13 mouse cellular contexts compared by ENCODE assay signal in genomic region chr5:122938676-122939075, GRCm38 (mm10). TPM values are rescaled to one million over a fixed set of nuclear protein-coding genes. Genes with fewer than 3 reads are reported as not detected.
DNase-seq lines count a peak whose midpoint lies in the region; ATAC-seq and TF ChIP-seq lines count a peak whose summit lies in the region.
"Had no signal": no experiment of that assay in that cellular context is flagged by ENCODE, and none has a peak within 500 bp of the region (broad histone marks: within the 10 kb centered on the region; RNA-seq: fewer than 3 reads in every experiment).

No protein-coding gene starts in this region.

- H3K36me3 ChIP-seq in forebrain, embryonic 10.5 days (replicated peaks), result peaks cover 73% of the 10 kb centered on the region
- peaks cover 34% of the 10 kb centered on the region for H3K36me3 ChIP-seq in forebrain, embryonic 13.5 days (ENCODE audit: poor library complexity, severe bottlenecking)
- H3K36me3 ChIP-seq in stomach, embryonic 16.5 days (ENCODE audit: control insufficient read depth, insufficient read depth, low read length), result no peaks in the 10 kb centered on the region
- H3K36me3 ChIP-seq in stomach, postnatal 0 days (ENCODE audit: control insufficient read depth, insufficient read depth, low read length), result no peaks in the 10 kb centered on the region; the same call in 1 of the 2 replicates
- H3K36me3 ChIP-seq: embryonic facial prominence, embryonic 15.5 days had no signal

- H3K4me3 ChIP-seq in forebrain, embryonic 10.5 days, result no peak overlapping the region
- no peak overlapping the region for H3K4me3 ChIP-seq in forebrain, embryonic 13.5 days
- H3K4me3 ChIP-seq in stomach, embryonic 16.5 days (replicated peaks; ENCODE audit: low read length), result no peak overlapping the region
- H3K4me3 ChIP-seq in stomach, postnatal 0 days (ENCODE audit: low read depth, low read length), result no peak overlapping the region
- H3K4me3 ChIP-seq: embryonic facial prominence, embryonic 15.5 days; limb, embryonic 12.5 days had no signal

- H3K4me2 ChIP-seq in forebrain, embryonic 13.5 days, result no peak overlapping the region
- H3K4me2 ChIP-seq in stomach, embryonic 16.5 days (ENCODE audit: low read depth, low read length), result no peak overlapping the region
- no peak overlapping the region for H3K4me2 ChIP-seq in stomach, postnatal 0 days (replicated peaks; ENCODE audit: low read depth)
- H3K4me2 ChIP-seq: embryonic facial prominence, embryonic 15.5 days; limb, embryonic 12.5 days had no signal

- no peak for DNase-seq in forebrain, embryonic 10.5 days (ENCODE audit: extremely low spot score, low spot score)
- DNase-seq in kidney, adult 18-20 months, result peak; percentile 69
- DNase-seq in kidney, postnatal 4 days, result no peak
- DNase-seq in stomach, postnatal 0 days (ENCODE audit: low spot score), result no peak
- no peak for DNase-seq in Muller cell, postnatal 12 days (ENCODE audit: inconsistent ontology term)
- DNase-seq in yolk sac, embryonic 10.5 days (ENCODE audit: low spot score), result no peak
- DNase-seq: adrenal gland, postnatal 25 days; forebrain, postnatal 0 days; thymus, postnatal 36 days had no signal

- H3K9me3 ChIP-seq in forebrain, embryonic 10.5 days, result no peaks in the 10 kb centered on the region
- no peaks in the 10 kb centered on the region for H3K9me3 ChIP-seq in forebrain, embryonic 13.5 days (replicated peaks)
- H3K9me3 ChIP-seq in stomach, embryonic 16.5 days (replicated peaks; ENCODE audit: control insufficient read depth, low read length), result no peaks in the 10 kb centered on the region
- no peaks in the 10 kb centered on the region for H3K9me3 ChIP-seq in stomach, postnatal 0 days (ENCODE audit: control insufficient read depth, low read length)
- H3K9me3 ChIP-seq: embryonic facial prominence, embryonic 15.5 days; limb, embryonic 12.5 days had no signal

- no peak for TF ChIP-seq EP300 in stomach, postnatal 0 days (optimal IDR thresholded peaks at IDR 0.05)

- 0 out of 2 replicates have a peak overlapping the region, but pooled peaks have one; percentile 6 for H3K27ac ChIP-seq in forebrain, embryonic 10.5 days
- H3K27ac ChIP-seq in forebrain, embryonic 13.5 days, result no peak overlapping the region
- no peak overlapping the region for H3K27ac ChIP-seq in stomach, embryonic 16.5 days (ENCODE audit: low read length)
- H3K27ac ChIP-seq in stomach, postnatal 0 days (replicated peaks), result no peak overlapping the region
- H3K27ac ChIP-seq: embryonic facial prominence, embryonic 15.5 days had no signal

- H3K27me3 ChIP-seq in forebrain, embryonic 10.5 days (ENCODE audit: poor library complexity, severe bottlenecking), result no peaks in the 10 kb centered on the region
- no peaks in the 10 kb centered on the region for H3K27me3 ChIP-seq in forebrain, embryonic 13.5 days
- H3K27me3 ChIP-seq in stomach, embryonic 16.5 days (ENCODE audit: control insufficient read depth, insufficient read depth, low read length), result no peaks in the 10 kb centered on the region
- H3K27me3 ChIP-seq in stomach, postnatal 0 days (ENCODE audit: control insufficient read depth, insufficient read depth, low read length), result no peaks in the 10 kb centered on the region
- H3K27me3 ChIP-seq: embryonic facial prominence, embryonic 15.5 days; limb, embryonic 12.5 days had no signal

- WGBS in forebrain, embryonic 10.5 days, result 97% methylated on average over 3 of the region's 3 CpGs
- WGBS in forebrain, embryonic 13.5 days, result 81% methylated on average over 3 of the region's 3 CpGs
- 73% methylated on average over 3 of the region's 3 CpGs for WGBS in stomach, embryonic 16.5 days
- 57% methylated on average over 3 of the region's 3 CpGs for WGBS in stomach, postnatal 0 days

- no peak for TF ChIP-seq CTCF in stomach, postnatal 0 days (IDR thresholded peaks at IDR 0.05; ENCODE audit: low read depth)

- no peak overlapping the region for H3K9ac ChIP-seq in forebrain, embryonic 13.5 days
- H3K9ac ChIP-seq in stomach, embryonic 16.5 days (ENCODE audit: low read length), result no peak overlapping the region
- no peak overlapping the region for H3K9ac ChIP-seq in stomach, postnatal 0 days (ENCODE audit: low read length)
- H3K9ac ChIP-seq: embryonic facial prominence, embryonic 15.5 days; forebrain, postnatal 0 days; limb, embryonic 12.5 days had no signal

- 0 out of 2 replicates have a peak, but pooled peaks cover 5% of the 10 kb centered on the region for H3K4me1 ChIP-seq in forebrain, embryonic 10.5 days
- H3K4me1 ChIP-seq in forebrain, embryonic 13.5 days, result 0 out of 2 replicates have a peak, but pooled peaks cover 10% of the 10 kb centered on the region
- peaks cover 3% of the 10 kb centered on the region; the same call in 1 of the 2 replicates for H3K4me1 ChIP-seq in stomach, embryonic 16.5 days (ENCODE audit: control insufficient read depth, insufficient read depth, low read length)
- no peaks in the 10 kb centered on the region for H3K4me1 ChIP-seq in stomach, postnatal 0 days (replicated peaks; ENCODE audit: control insufficient read depth, insufficient read depth)
- H3K4me1 ChIP-seq: embryonic facial prominence, embryonic 15.5 days had no signal

- no peak for ATAC-seq in forebrain, embryonic 13.5 days
- peak; percentile 19; the same call in 1 of the 2 replicates for ATAC-seq in stomach, embryonic 16.5 days (ENCODE audit: insufficient read depth, low FRiP score)
- no peak for ATAC-seq in stomach, postnatal 0 days (ENCODE audit: low FRiP score, low TSS enrichment)
- ATAC-seq: forebrain, postnatal 0 days had no signal

RNA-seq across cellular contexts. Expression of gene Kdm2b, which starts 50.9 kb away (rescaled TPM):
- polyA plus RNA-seq in forebrain, embryonic 10.5 days (2016; fragmentation: Nextera tagmentation; extraction: Ambion mirVana), result 83.3 and 83.4 TPM in 2 replicates
- polyA plus RNA-seq in forebrain, embryonic 13.5 days (2015; fragmentation: Nextera tagmentation; extraction: Ambion mirVana), result 107 and 108 TPM in 2 replicates
- polyA plus RNA-seq in stomach, embryonic 16.5 days (2015; fragmentation: Nextera tagmentation; extraction: Ambion mirVana), result 33.2 and 37.4 TPM in 2 replicates
- polyA plus RNA-seq in stomach, postnatal 0 days (2015; fragmentation: Nextera tagmentation; extraction: Ambion mirVana), result 15.3 and 15.5 TPM in 2 replicates
